Mouse (Mus musculus) E14TG2a.4 (cell line): ENCODE results near the gene Pcyt1a.

Experiments used
- CTCF ChIP-seq: conservative IDR thresholded peaks from 2 replicates; pipeline ENCODE4 v1.5.1; 2014; ENCODE audit warnings: low read length
- NANOG ChIP-seq: IDR thresholded peaks from 2 replicates; pipeline ENCODE4 v1.6.1; 2014; ENCODE audit warnings: borderline replicate concordance, low read length, mixed read lengths
- POU5F1 ChIP-seq: IDR thresholded peaks from 2 replicates; pipeline ENCODE4 v1.6.1; 2014; ENCODE audit warnings: low read length, borderline replicate concordance

- TF ChIP-seq CTCF (no peak), NANOG (no peak), POU5F1 (no peak)
Measured at GRCm38 (mm10) chr16:32508506-32509065, 77.9 kb downstream of the Pcyt1a start.
